Mouse (Mus musculus) heart, embryonic 10.5 days (tissue): Measurements from ENCODE around the gene Klk1b22. TPM values are rescaled to one million over a fixed set of nuclear protein-coding genes. Genes with fewer than 3 reads are reported as not detected.
A peak's percentile ranks its signal among the peaks of the same experiment; 100 is the strongest.
"Not testable (repeated sequence)": the region's sequence is repeated elsewhere in the genome, so short reads cannot be mapped to it uniquely, and the experiment has no call there.

ENCODE experiments used
- DNase-seq: peaks from one replicate; pipeline ENCODE4 v3.0.0-alpha.2; 2017; ENCODE audit warnings: low spot score
- H3K27ac ChIP-seq: fragments of 300-500 bp; sonication (generic); 2 replicates; pipeline ENCODE4 v1.5.1; 2016; ENCODE audit warnings: mild to moderate bottlenecking
- H3K27me3 ChIP-seq: fragments of 300-500 bp; sonication (generic); 2 replicates; pipeline ENCODE4 v1.6.1; 2016; ENCODE audit warnings: mild to moderate bottlenecking; ENCODE audit not compliant: poor library complexity, insufficient read depth, severe bottlenecking
- H3K36me3 ChIP-seq: fragments of 300-500 bp; sonication (generic); 2 replicates; pipeline ENCODE4 v1.6.1; 2016; ENCODE audit warnings: mild to moderate bottlenecking, moderate library complexity
- H3K4me1 ChIP-seq: fragments of 300-500 bp; sonication (generic); 2 replicates; pipeline ENCODE4 v1.6.1; 2016; ENCODE audit warnings: mild to moderate bottlenecking
- H3K4me3 ChIP-seq: fragments of 300-500 bp; sonication (generic); 2 replicates; pipeline ENCODE4 v1.5.1; 2016; ENCODE audit warnings: mild to moderate bottlenecking, moderate library complexity
- H3K9me3 ChIP-seq: fragments of 300-500 bp; sonication (generic); 2 replicates; pipeline ENCODE4 v1.6.1; 2016; ENCODE audit warnings: mild to moderate bottlenecking, moderate library complexity
- WGBS: fragments of 180-500 bp; shearing (Covaris S2); methylation state at CpG from one replicate; pipeline ENCODE4 v1.1.7; 2016; 5-methylcytosine and 5-hydroxymethylcytosine counted together
- polyA plus RNA-seq: library from polyadenylated mRNA; unstranded; fragments of >200 nt; fragmentation: Nextera tagmentation; extraction: Ambion mirVana; gene quantifications from 2 replicates; pipeline ENCODE4 v1.2.1, GENCODE M21; 2016

Gene Klk1b22
- polyA plus RNA-seq, result not detected in 2 replicates

- DNase-seq, result no peak
- H3K36me3 ChIP-seq, result no peaks in the 10 kb centered on the region
- no peak within 1 kb of the TSS for H3K27ac ChIP-seq
- no peaks in the 10 kb centered on the region for H3K9me3 ChIP-seq
- no peaks in the 10 kb centered on the region for H3K27me3 ChIP-seq
- no peak within 1 kb of the TSS for H3K4me3 ChIP-seq
- H3K4me1 ChIP-seq, result no peaks in the 10 kb centered on the region
- 58% methylated on average over 4 of the region's 4 CpGs for WGBS
These were observed at the start of gene Klk1b22 for GRCm38 (mm10) chr7:44112373-44112772. Gene Klk1b22 (plus strand): TSS chr7:44112673.

GRCm38 (mm10) chr7:44072117-44072516 lies 40.4 kb upstream of the Klk1b22 start:
- no peaks in the 10 kb centered on the region for H3K36me3 ChIP-seq
- no peaks in the 10 kb centered on the region for H3K27me3 ChIP-seq
- H3K4me1 ChIP-seq, result no peaks in the 10 kb centered on the region
- no peak overlapping the region for H3K4me3 ChIP-seq
- 71% methylated on average over 2 of the region's 2 CpGs for WGBS
- H3K9me3 ChIP-seq, result no peaks in the 10 kb centered on the region
- no peak overlapping the region for H3K27ac ChIP-seq
- DNase-seq, result no peak

- no peaks in the 10 kb centered on the region for H3K9me3 ChIP-seq
- no peak for DNase-seq
- WGBS, result 33% methylated on average over 1 of the region's 1 CpGs
- H3K4me3 ChIP-seq, result no peak overlapping the region
- H3K27ac ChIP-seq, result no peak overlapping the region
- H3K36me3 ChIP-seq, result no peaks in the 10 kb centered on the region
- no peaks in the 10 kb centered on the region for H3K4me1 ChIP-seq
- no peaks in the 10 kb centered on the region for H3K27me3 ChIP-seq
These were observed 34.8 kb upstream of the Klk1b22 start for GRCm38 (mm10) chr7:44077703-44078102.

- DNase-seq, result peak; percentile 69
- WGBS, result 84% methylated on average over 1 of the region's 1 CpGs
- Histone ChIP-seq H3K9me3 (no peaks in the 10 kb centered on the region), H3K36me3 (no peaks in the 10 kb centered on the region), H3K27me3 (no peaks in the 10 kb centered on the region), H3K4me3 (no peak overlapping the region), H3K4me1 (no peaks in the 10 kb centered on the region), H3K27ac (no peak overlapping the region)
These were observed 16.4 kb upstream of the Klk1b22 start for GRCm38 (mm10) chr7:44096111-44096510.

GRCm38 (mm10) chr7:44102028-44102427 lies 10.4 kb upstream of the Klk1b22 start, which contains the start of gene Klk1b21:
Gene Klk1b21 (plus strand): TSS chr7:44102328.
- peak; percentile 52 for DNase-seq
- H3K4me3 ChIP-seq, H3K9me3 ChIP-seq, H3K27ac ChIP-seq, H3K27me3 ChIP-seq, H3K36me3 ChIP-seq, H3K4me1 ChIP-seq: not testable (repeated sequence)
- 65% methylated on average over 3 of the region's 3 CpGs for WGBS

- 85% methylated on average over 6 of the region's 6 CpGs for WGBS
- Histone ChIP-seq H3K36me3 (no peaks in the 10 kb centered on the region), H3K27me3 (no peaks in the 10 kb centered on the region), H3K4me3 (no peak overlapping the region), H3K4me1 (no peaks in the 10 kb centered on the region), H3K9me3 (no peaks in the 10 kb centered on the region), H3K27ac (no peak overlapping the region)
- DNase-seq, result peak; percentile 66
These were observed 11.0 kb downstream of the Klk1b22 start for GRCm38 (mm10) chr7:44123445-44123844.

GRCm38 (mm10) chr7:44136467-44136866 lies 24.0 kb downstream of the Klk1b22 start, which contains the start of gene Klk1b16:
Gene Klk1b16 (plus strand): TSS chr7:44136767.
- Histone ChIP-seq H3K36me3 (no peaks in the 10 kb centered on the region), H3K4me1 (no peaks in the 10 kb centered on the region), H3K9me3 (no peaks in the 10 kb centered on the region), H3K4me3 (no peak within 1 kb of the TSS), H3K27me3 (no peaks in the 10 kb centered on the region), H3K27ac (no peak within 1 kb of the TSS)
- WGBS, result 82% methylated on average over 3 of the region's 3 CpGs
- no peak for DNase-seq

Other genes starting within 250 kb of the Klk1b22 start
- gene Klk4, start 231.5 kb upstream of the Klk1b22 start, polyA plus RNA-seq, result 0.10 TPM in 1 of 2 replicates, not detected in the other
- gene Klk15, start 178.9 kb upstream of the Klk1b22 start, polyA plus RNA-seq, result not detected in 2 replicates
- not detected in 2 replicates for gene Klk1b8, start 162.0 kb upstream of the Klk1b22 start, polyA plus RNA-seq
- not detected in 2 replicates for gene Klk1b1, start 145.9 kb upstream of the Klk1b22 start, polyA plus RNA-seq
- not detected in 2 replicates for gene Klk1b9, start 136.6 kb upstream of the Klk1b22 start, polyA plus RNA-seq
- gene Klk1b11, start 116.8 kb upstream of the Klk1b22 start, polyA plus RNA-seq, result not detected in 2 replicates
- gene Klk1b26, start 100.5 kb upstream of the Klk1b22 start, polyA plus RNA-seq, result not detected in 2 replicates
- not detected in 2 replicates for gene Klk1b27, start 60.4 kb upstream of the Klk1b22 start, polyA plus RNA-seq
- gene Klk1b21, start 10.3 kb upstream of the Klk1b22 start, polyA plus RNA-seq, result not detected in 2 replicates
- gene Klk1b16, start 24.1 kb downstream of the Klk1b22 start, polyA plus RNA-seq, result not detected in 2 replicates
- gene Klk1b24, start 75.6 kb downstream of the Klk1b22 start, polyA plus RNA-seq, result not detected in 2 replicates
- not detected in 2 replicates for gene Klk1b3, start 85.5 kb downstream of the Klk1b22 start, polyA plus RNA-seq
- not detected in 2 replicates for gene Klk1b4, start 94.8 kb downstream of the Klk1b22 start, polyA plus RNA-seq
- not detected in 2 replicates for gene Klk1b5, start 103.3 kb downstream of the Klk1b22 start, polyA plus RNA-seq
- 0.30 TPM in 1 of 2 replicates, not detected in the other for gene Klk1, start 112.7 kb downstream of the Klk1b22 start, polyA plus RNA-seq
- not detected in 2 replicates for gene Gm36864, start 123.5 kb downstream of the Klk1b22 start, polyA plus RNA-seq
- gene 1700028J19Rik, start 134.0 kb downstream of the Klk1b22 start, polyA plus RNA-seq, result 0.87 and 0.88 TPM in 2 replicates
- 121 and 136 TPM in 2 replicates for gene 2410002F23Rik, start 134.0 kb downstream of the Klk1b22 start, polyA plus RNA-seq
- gene Acp4, start 144.7 kb downstream of the Klk1b22 start, polyA plus RNA-seq, result not detected in 2 replicates
- gene Gm15517, start 148.8 kb downstream of the Klk1b22 start, polyA plus RNA-seq, result not detected in 2 replicates
- 0.60 and 1.2 TPM in 2 replicates for gene Clec11a, start 194.2 kb downstream of the Klk1b22 start, polyA plus RNA-seq
- 0.47 and 0.84 TPM in 2 replicates for gene Shank1, start 197.6 kb downstream of the Klk1b22 start, polyA plus RNA-seq